Comparison of ENCODE assay signal across 7 mouse cellular contexts in the genomic region with DNA sequence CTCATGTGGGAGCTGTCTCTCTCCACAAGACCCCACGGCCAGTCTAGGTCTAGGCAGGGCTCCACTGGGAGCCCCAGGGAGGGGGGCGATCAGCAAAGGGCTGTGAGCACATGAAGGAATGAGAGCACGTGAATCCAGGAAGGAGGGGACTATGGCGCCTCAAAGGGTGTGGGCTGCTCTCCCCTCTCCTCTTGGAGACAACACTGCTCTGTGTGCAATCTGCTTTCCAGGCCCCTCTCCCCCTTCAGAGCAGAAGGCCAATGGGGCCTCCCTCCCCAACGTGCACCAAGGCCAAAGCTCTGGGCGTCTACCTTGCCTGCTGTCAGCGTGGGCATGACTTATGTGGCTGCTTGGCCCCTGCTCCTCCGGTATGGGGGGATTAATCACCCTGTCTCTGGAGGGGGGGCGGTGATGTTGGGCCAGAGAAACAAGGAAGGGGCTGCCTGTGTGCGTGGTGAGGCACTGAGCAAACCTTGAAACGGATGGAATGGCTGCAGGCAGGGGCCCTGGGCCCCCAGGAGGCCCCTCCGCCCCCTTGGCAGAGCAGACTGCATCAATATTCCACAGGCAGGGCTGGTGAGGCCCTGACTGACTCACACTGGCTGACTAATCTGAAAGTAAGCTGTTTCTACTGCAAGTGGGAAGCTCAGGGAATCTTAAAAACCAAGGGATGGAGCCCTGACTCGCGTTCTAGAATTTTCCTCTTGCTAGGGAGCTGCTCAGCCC. TPM values are rescaled to one million over a fixed set of nuclear protein-coding genes. Genes with fewer than 3 reads are reported as not detected.
A peak's percentile ranks its signal among the peaks of the same experiment; 100 is the strongest.
DNase-seq lines count a peak whose midpoint lies in the region; ATAC-seq and TF ChIP-seq lines count a peak whose summit lies in the region.

No protein-coding gene starts in this region.

- no peaks in the 10 kb centered on the region for H3K9me3 ChIP-seq in hindbrain, embryonic 16.5 days (ENCODE audit: control insufficient read depth, low read length)
- H3K9me3 ChIP-seq in midbrain, postnatal 0 days (ENCODE audit: low read length): no peaks in the 10 kb centered on the region

- peaks cover 11% of the 10 kb centered on the region for H3K4me1 ChIP-seq in hindbrain, embryonic 16.5 days (ENCODE audit: control insufficient read depth, insufficient read depth, low read depth, low read length)
- H3K4me1 ChIP-seq in midbrain, postnatal 0 days (ENCODE audit: insufficient read depth, low read length): 0 out of 2 replicates have a peak, but pooled peaks cover 5% of the 10 kb centered on the region

- peak; percentile 82 for ATAC-seq in hindbrain, embryonic 16.5 days
- 0 out of 2 replicates have a peak, but pooled peaks have one; percentile 41 for ATAC-seq in midbrain, postnatal 0 days (ENCODE audit: low FRiP score)

- no peak overlapping the region; the same call in 1 of the 2 replicates for H3K27ac ChIP-seq in hindbrain, embryonic 16.5 days (ENCODE audit: low read depth, low read length)
- H3K27ac ChIP-seq in midbrain, postnatal 0 days (ENCODE audit: low read depth, low read length): no peak overlapping the region

- no peak for TF ChIP-seq CTCF in midbrain, postnatal 0 days (IDR thresholded peaks at IDR 0.05)

- H3K27me3 ChIP-seq in hindbrain, embryonic 16.5 days (replicated peaks; ENCODE audit: control insufficient read depth, insufficient read depth, low read length): 0 out of 2 replicates have a peak, but pooled peaks cover 3% of the 10 kb centered on the region
- no peaks in the 10 kb centered on the region for H3K27me3 ChIP-seq in midbrain, postnatal 0 days (ENCODE audit: insufficient read depth, low read length)

- no peak overlapping the region for H3K4me3 ChIP-seq in hindbrain, embryonic 16.5 days (ENCODE audit: low read length)
- no peak overlapping the region for H3K4me3 ChIP-seq in midbrain, postnatal 0 days (ENCODE audit: low read depth, low read length)

- H3K36me3 ChIP-seq in hindbrain, embryonic 16.5 days (ENCODE audit: control insufficient read depth, insufficient read depth, low read length): no peaks in the 10 kb centered on the region
- H3K36me3 ChIP-seq in midbrain, postnatal 0 days (ENCODE audit: insufficient read depth, low read length): no peaks in the 10 kb centered on the region

- peak overlapping the region; percentile 40 for H3K9ac ChIP-seq in hindbrain, embryonic 16.5 days (ENCODE audit: low read depth, low read length)
- H3K9ac ChIP-seq in midbrain, postnatal 0 days (replicated peaks; ENCODE audit: low read length, poor library complexity, severe bottlenecking): no peak overlapping the region

- H3K4me2 ChIP-seq in hindbrain, embryonic 16.5 days (ENCODE audit: low read length): no peak overlapping the region
- H3K4me2 ChIP-seq in midbrain, postnatal 0 days (ENCODE audit: low read depth, low read length, poor library complexity, severe bottlenecking): no peak overlapping the region

- WGBS in hindbrain, embryonic 16.5 days: 44% methylated on average over 14 of the region's 14 CpGs
- 40% methylated on average over 14 of the region's 14 CpGs for WGBS in midbrain, postnatal 0 days

- DNase-seq in ovary, adult 18-20 months (ENCODE audit: low spot score): peak; percentile 36
- no peak for DNase-seq in ovary, postnatal 10 days (ENCODE audit: low spot score)
- peak; percentile 80 for DNase-seq in embryo, embryonic 11 days
- DNase-seq in midbrain, postnatal 0 days (ENCODE audit: low spot score): no peak
- DNase-seq in layer of hippocampus, postnatal 14 days (ENCODE audit: low spot score in 2 of 2): no peak
- DNase-seq in testis, postnatal 10 days (ENCODE audit: low spot score): no peak

RNA-seq across cellular contexts. Expression of a gene that starts 35.0 kb away (rescaled TPM):
- 57.7 and 84.8 TPM in 2 replicates for polyA plus RNA-seq in hindbrain, embryonic 16.5 days (2015; fragmentation: Nextera tagmentation; extraction: Ambion mirVana)
- total RNA-seq in midbrain, postnatal 0 days (2014; rRNA removed): 22.1 and 38.8 TPM in 2 replicates
- polyA plus RNA-seq in midbrain, postnatal 0 days (2015; fragmentation: Nextera tagmentation; extraction: Ambion mirVana): 41.4 and 47.5 TPM in 2 replicates
- total RNA-seq in layer of hippocampus, postnatal 14 days (2021): 1 to 10 TPM; 1.9 to 2.3 TPM

Comparison
In these comparisons a context has a peak if more than half of its experiments do, and no peak if none do; other contexts are left out.
1. DNase-seq: peak in ovary, adult 18-20 months (single experiment) and embryo, embryonic 11 days (single experiment); none in ovary, postnatal 10 days (single experiment), midbrain, postnatal 0 days (single experiment), layer of hippocampus, postnatal 14 days (0 of 2) and testis, postnatal 10 days (single experiment).